Mouse (Mus musculus): ENCODE results near the gene Map4.

GRCm38 (mm10) chr9:110071011-110071410 is 139.8 kb downstream of the Map4 start:
- no peak for TF ChIP-seq CTCF (IDR thresholded peaks at IDR 0.05; ENCODE audit: low read depth)
- TF ChIP-seq EP300 (IDR thresholded peaks at IDR 0.05; ENCODE audit: low read depth): no peak

All from liver, embryonic 14.5 days (tissue).